Mouse (Mus musculus): ENCODE measurements around the gene Actr5.

The Actr5 gene

GRCm38 (mm10) chr2:158687804-158688241 lies 63.1 kb downstream of the Actr5 start:
- DNase-seq (ENCODE audit: low read depth): no peak
